Mouse (Mus musculus) CH12.LX (cell line): ENCODE data around the gene Ascc1. TPM values are rescaled to one million over a fixed set of nuclear protein-coding genes. Genes with fewer than 3 reads are reported as not detected.

ENCODE experiments used
- DNase-seq: peaks from one replicate; pipeline ENCODE4 v3.0.0-alpha.2; 2013; ENCODE audit errors: extremely low read depth
- H3K27ac ChIP-seq: 2 replicates; pipeline ENCODE4 v1.5.1; 2012; ENCODE audit warnings: low read depth, mild to moderate bottlenecking, control low read depth, moderate library complexity; ENCODE audit not compliant: insufficient read depth
- H3K27me3 ChIP-seq: replicated peaks from 2 replicates; pipeline ENCODE3; 2012; ENCODE audit warnings: inconsistent platforms
- H3K36me3 ChIP-seq, 2 experiments: replicated peaks in 1 of 2; 2 replicates each; pipeline versions ENCODE3 to v1.6.1; 2012; ENCODE audit warnings: inconsistent platforms in 1 of 2, low read length in 1 of 2, mild to moderate bottlenecking in 1 of 2, mixed read lengths in 1 of 2, moderate library complexity in 1 of 2; ENCODE audit not compliant: control insufficient read depth in 1 of 2, insufficient read depth in 1 of 2
- H3K4me1 ChIP-seq, 2 experiments: 2 replicates each; pipeline ENCODE4 v1.6.1; 2012; ENCODE audit warnings: inconsistent platforms in 1 of 2, moderate library complexity in 1 of 2; ENCODE audit not compliant: insufficient read depth in 2 of 2, control insufficient read depth in 1 of 2
- H3K4me2 ChIP-seq: 2 replicates; pipeline ENCODE4 v1.6.1; 2012; ENCODE audit warnings: low read depth, mild to moderate bottlenecking, control low read depth; ENCODE audit not compliant: poor library complexity, insufficient read depth, severe bottlenecking
- H3K4me3 ChIP-seq, 3 experiments: fragments of 150-350 bp in 1 of 3; sonication (generic) in 1 of 3; replicated peaks in 1 of 3; 2 replicates each; pipeline versions ENCODE3 to v1.5.1; 2011 to 2012; ENCODE audit warnings: low read depth in 2 of 3, low read length in 2 of 3, mild to moderate bottlenecking in 2 of 3, moderate library complexity in 2 of 3, control low read depth in 1 of 3, improper control_type of control experiment in 1 of 3, inconsistent platforms in 1 of 3, mixed read lengths in 1 of 3; ENCODE audit not compliant: poor library complexity in 1 of 3
- H3K79me2 ChIP-seq: replicated peaks from 2 replicates; pipeline ENCODE4 v1.6.1; 2012; ENCODE audit warnings: mild to moderate bottlenecking, moderate library complexity; ENCODE audit not compliant: control insufficient read depth, poor library complexity, insufficient read depth, severe bottlenecking; ENCODE audit errors: extremely low read depth
- H3K9ac ChIP-seq: 2 replicates; pipeline ENCODE4 v1.6.1; 2012; ENCODE audit warnings: low read depth, mild to moderate bottlenecking, control low read depth, moderate library complexity; ENCODE audit not compliant: insufficient read depth
- H3K9me3 ChIP-seq: replicated peaks from 2 replicates; pipeline ENCODE3; 2012; ENCODE audit warnings: low read length, inconsistent platforms, mixed read lengths
- CHD2 ChIP-seq: IDR thresholded peaks from 2 replicates; pipeline ENCODE4 v1.6.1; 2011; ENCODE audit warnings: low read length, improper control_type of control experiment
- CTCF ChIP-seq, 2 experiments: IDR thresholded peaks in 1 of 2; conservative IDR thresholded peaks in 1 of 2; 2 replicates each; pipeline ENCODE4 v1.5.1; 2011 to 2012; ENCODE audit warnings: low read depth in 2 of 2, low read length in 2 of 2, improper control_type of control experiment in 1 of 2, inconsistent platforms in 1 of 2, mild to moderate bottlenecking in 1 of 2, moderate library complexity in 1 of 2
- E2F4 ChIP-seq: IDR thresholded peaks from 2 replicates; pipeline ENCODE4 v1.6.1; 2011; ENCODE audit warnings: low read depth, low read length, improper control_type of control experiment; ENCODE audit not compliant: insufficient replicate concordance
- ELF1 ChIP-seq: IDR thresholded peaks from 2 replicates; pipeline ENCODE4 v1.6.1; 2014; ENCODE audit warnings: low read depth, mild to moderate bottlenecking, inconsistent platforms, low read length, improper control_type of control experiment
- EP300 ChIP-seq: IDR thresholded peaks from 2 replicates; pipeline ENCODE4 v1.6.1; 2011; ENCODE audit warnings: low read length, improper control_type of control experiment
- IRF4 ChIP-seq: IDR thresholded peaks from 2 replicates; pipeline ENCODE4 v1.6.1; 2014; ENCODE audit warnings: low read depth, mild to moderate bottlenecking, inconsistent platforms, low read length, improper control_type of control experiment
- JUN ChIP-seq: IDR thresholded peaks from 2 replicates; pipeline ENCODE4 v1.6.1; 2011; ENCODE audit warnings: low read depth, mild to moderate bottlenecking, low read length, improper control_type of control experiment, moderate library complexity; ENCODE audit not compliant: insufficient read depth
- JUND ChIP-seq: conservative IDR thresholded peaks from 2 replicates; pipeline ENCODE4 v1.6.1; 2011; ENCODE audit warnings: low read depth, low read length, improper control_type of control experiment
- MAFK ChIP-seq: IDR thresholded peaks from 2 replicates; pipeline ENCODE4 v1.6.1; 2011; ENCODE audit warnings: low read length, improper control_type of control experiment; ENCODE audit not compliant: insufficient replicate concordance
- MAX ChIP-seq: IDR thresholded peaks from 2 replicates; pipeline ENCODE4 v1.6.1; 2011; ENCODE audit warnings: low read length, improper control_type of control experiment
- MAZ ChIP-seq: IDR thresholded peaks from 2 replicates; pipeline ENCODE4 v1.6.1; 2012; ENCODE audit warnings: low read depth, mild to moderate bottlenecking, inconsistent platforms, low read length, improper control_type of control experiment, moderate library complexity
- MEF2A ChIP-seq: IDR thresholded peaks from 2 replicates; pipeline ENCODE4 v1.6.1; 2014; ENCODE audit warnings: low read depth, mild to moderate bottlenecking, inconsistent platforms, low read length, improper control_type of control experiment, borderline replicate concordance
- MXI1 ChIP-seq: IDR thresholded peaks from 2 replicates; pipeline ENCODE4 v1.6.1; 2011; ENCODE audit warnings: mild to moderate bottlenecking, low read depth, low read length, improper control_type of control experiment
- MYC ChIP-seq: IDR thresholded peaks from 2 replicates; pipeline ENCODE4 v1.6.1; 2011; ENCODE audit warnings: low read depth, mild to moderate bottlenecking, improper control_type of control experiment, low read length
- NELFE ChIP-seq: IDR thresholded peaks from 2 replicates; pipeline ENCODE4 v1.6.1; 2011; ENCODE audit warnings: low read depth, low read length, improper control_type of control experiment
- POLR2A ChIP-seq: IDR thresholded peaks from 2 replicates; pipeline ENCODE4 v1.6.1; 2011; ENCODE audit warnings: low read depth, mild to moderate bottlenecking, improper control_type of control experiment, low read length
- RAD21 ChIP-seq: IDR thresholded peaks from 2 replicates; pipeline ENCODE4 v1.6.1; 2011; ENCODE audit warnings: low read depth, mild to moderate bottlenecking, low read length, improper control_type of control experiment, moderate library complexity
- RCOR1 ChIP-seq: conservative IDR thresholded peaks from 2 replicates; pipeline ENCODE4 v1.6.1; 2012; ENCODE audit warnings: low read depth, mild to moderate bottlenecking, inconsistent platforms, low read length, improper control_type of control experiment
- SIN3A ChIP-seq: IDR thresholded peaks from 2 replicates; pipeline ENCODE4 v1.6.1; 2012; ENCODE audit warnings: low read length, improper control_type of control experiment, inconsistent platforms
- SMC3 ChIP-seq: IDR thresholded peaks from 2 replicates; pipeline ENCODE4 v1.6.1; 2011; ENCODE audit warnings: low read depth, low read length, improper control_type of control experiment
- TCF12 ChIP-seq: IDR thresholded peaks from 2 replicates; pipeline ENCODE4 v1.6.1; 2014; ENCODE audit warnings: low read depth, mild to moderate bottlenecking, inconsistent platforms, low read length, improper control_type of control experiment
- ZKSCAN1 ChIP-seq: IDR thresholded peaks from 2 replicates; pipeline ENCODE4 v1.6.1; 2012; ENCODE audit warnings: low read depth, inconsistent platforms, low read length, improper control_type of control experiment, borderline replicate concordance
- ZNF384 ChIP-seq: IDR thresholded peaks from 2 replicates; pipeline ENCODE4 v1.6.1; 2012; ENCODE audit warnings: low read depth, low read length, improper control_type of control experiment, inconsistent platforms
- dilution Hi-C: fragments of 300-500 bp; cut with MboI; formaldehyde crosslinking; loops from 2 replicates; pipeline ENCODE4 v1.14.3; 2020; ENCODE audit warnings: low sequenced_read_pairs; ENCODE audit not compliant: extremely low pct_unique_long_range_greater_than_20kb, extremely low pct_ligation_motif_present
- in situ Hi-C: fragments of 300-500 bp; cut with MboI; formaldehyde crosslinking; loops from 3 replicates; pipeline ENCODE4 v1.14.3; 2019; ENCODE audit warnings: low sequenced_read_pairs, low pct_ligation_motif_present, low pct_unique_long_range_greater_than_20kb, mixed read lengths
- polyA plus RNA-seq: library from polyadenylated mRNA; unstranded; fragments of >175 nt; gene quantifications from 2 replicates; pipeline ENCODE4 v1.2.1, GENCODE M21; 2012; ENCODE audit warnings: low read depth; ENCODE audit not compliant: insufficient read length
- total RNA-seq, 2 experiments: library from RNA; depleted of rRNA; stranded (reverse); fragments of 300-350 nt in 1 of 2; fragments of >200 nt in 1 of 2; gene quantifications; 2 replicates each; pipeline ENCODE4 v1.2.3; 2012 to 2014

Gene Ascc1
- total and polyA plus RNA-seq, 3 experiments, result 20.1 to 25.5 (median 25.4) TPM

DNA sequence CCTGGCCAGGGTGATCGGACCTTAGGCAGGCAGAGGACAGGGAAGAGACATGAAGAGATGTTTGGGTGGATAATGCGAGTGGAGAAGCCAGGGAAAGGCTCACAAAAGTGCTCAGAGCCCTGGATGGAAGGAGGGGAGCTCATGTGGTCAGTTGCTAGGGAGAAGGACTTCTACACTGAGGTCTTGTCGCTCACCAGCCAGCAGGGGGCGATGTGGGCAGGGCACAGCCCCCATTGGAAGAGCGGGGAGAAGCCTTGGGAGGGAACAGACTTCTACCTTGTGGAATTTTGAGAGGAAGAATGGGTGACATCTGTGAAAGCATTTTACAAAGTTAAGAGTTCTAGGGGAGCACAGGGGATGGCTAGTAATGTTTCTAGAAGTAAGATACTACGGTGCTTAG, 121.5 kb downstream of the Ascc1 start:
- 0 out of 4 replicates have a peak, but pooled peaks cover 0 to 5% of the 10 kb centered on the region in 2 experiments for H3K4me1 ChIP-seq
- no peak overlapping the region for H3K4me2 ChIP-seq
- no peaks in the 10 kb centered on the region for H3K79me2 ChIP-seq
- peaks cover 14% of the 10 kb centered on the region for H3K27me3 ChIP-seq
- H3K27ac ChIP-seq, result no peak overlapping the region
- dilution Hi-C loops (no loop called here), in situ Hi-C loops (no loop called here)
- no peaks in the 10 kb centered on the region for H3K9me3 ChIP-seq
- H3K4me3 ChIP-seq, result no peak overlapping the region
- DNase-seq, result peak; percentile 25
- TF ChIP-seq RAD21, result peak; percentile 33
- TF ChIP-seq MXI1, result no peak
- no peak for TF ChIP-seq MAFK
- peak; percentile 68 to 69 for TF ChIP-seq CTCF (conservative IDR thresholded peaks at IDR 0.05 in 1 of 2, IDR thresholded peaks at IDR 0.05 in 1 of 2; ENCODE audit: low read depth in 2 of 2, low read length in 2 of 2)
- TF ChIP-seq SMC3, result peak; percentile 48
- H3K9ac ChIP-seq, result no peak overlapping the region
- no peaks in the 10 kb centered on the region for H3K36me3 ChIP-seq

DNA sequence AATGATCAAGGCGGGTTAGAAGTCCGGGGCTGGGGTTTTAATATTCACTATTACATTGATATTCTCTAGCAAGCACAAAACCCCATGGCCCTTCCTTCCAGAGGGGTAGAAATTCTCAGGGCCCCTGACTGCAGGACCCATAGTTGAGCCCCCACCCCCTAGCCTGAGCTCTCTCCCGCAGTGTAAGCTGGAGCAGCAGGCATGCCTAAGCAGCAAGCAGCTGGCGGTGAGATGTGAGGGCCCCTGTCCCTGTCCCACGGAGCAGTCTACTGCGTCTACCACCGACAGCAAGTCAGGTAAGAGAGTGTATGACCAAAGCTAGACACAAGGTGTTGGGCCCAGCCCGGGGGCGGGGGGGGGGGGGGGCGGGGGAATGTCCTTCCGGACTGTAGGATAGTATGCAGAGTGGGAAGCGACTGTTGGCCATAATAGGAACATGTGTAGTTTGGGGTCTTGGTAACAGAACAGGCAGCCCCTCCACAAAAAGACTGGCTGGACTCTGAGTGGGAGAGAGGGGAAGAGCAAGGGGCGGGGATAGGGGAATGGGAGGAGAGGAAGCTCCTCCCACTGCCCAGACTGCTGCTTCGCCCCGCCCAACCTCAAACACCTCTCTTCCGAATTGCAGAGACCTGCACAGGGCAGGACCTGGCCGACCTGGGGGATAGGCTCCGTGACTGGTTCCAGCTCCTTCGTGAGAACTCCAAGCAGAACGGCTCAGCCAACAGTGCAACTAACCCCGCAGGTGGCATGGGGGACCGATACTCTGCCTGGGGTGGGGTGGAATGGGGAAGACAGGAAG, 123.1 kb downstream of the Ascc1 start:
- in situ Hi-C loops (no loop called here), dilution Hi-C loops (no loop called here)
- H3K27me3 ChIP-seq, result peaks cover 7% of the 10 kb centered on the region
- no peak overlapping the region for H3K4me3 ChIP-seq
- no peak for DNase-seq
- no peaks in the 10 kb centered on the region for H3K79me2 ChIP-seq
- no peaks in the 10 kb centered on the region for H3K9me3 ChIP-seq
- no peaks in the 10 kb centered on the region for H3K36me3 ChIP-seq
- peaks cover 5 to 12% of the 10 kb centered on the region in 2 experiments; a peak in 2 of 4 replicates for H3K4me1 ChIP-seq
- TF ChIP-seq SIN3A, result no peak
- TF ChIP-seq TCF12, result no peak
- TF ChIP-seq JUN, result no peak
- no peak for TF ChIP-seq NELFE
- no peak for TF ChIP-seq ELF1
- TF ChIP-seq MAFK, result no peak
- TF ChIP-seq RCOR1, result no peak
- no peak overlapping the region for H3K4me2 ChIP-seq
- no peak overlapping the region for H3K9ac ChIP-seq
- H3K27ac ChIP-seq, result no peak overlapping the region

DNA sequence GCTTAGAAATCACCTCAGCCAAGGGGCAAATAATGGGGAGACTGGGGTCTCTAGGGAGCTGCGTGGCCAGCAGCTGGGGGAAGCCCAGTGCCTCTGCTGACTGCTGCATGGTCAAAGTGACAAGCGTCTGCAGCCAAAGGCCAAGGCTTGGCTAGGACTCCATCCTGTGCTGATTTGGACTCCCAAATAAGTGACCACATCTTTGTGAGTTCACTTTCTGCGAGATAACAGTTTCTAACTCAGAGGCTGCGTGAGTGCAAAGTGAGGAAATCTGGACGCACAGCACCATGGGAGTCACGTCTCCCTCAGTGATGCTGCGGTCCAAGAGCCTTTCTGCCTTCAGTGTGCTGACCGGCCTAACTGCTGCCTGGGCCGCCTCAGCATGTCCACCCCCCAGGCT, 125.7 kb downstream of the Ascc1 start:
- H3K4me3 ChIP-seq, result no peak overlapping the region
- H3K36me3 ChIP-seq, result no peaks in the 10 kb centered on the region
- H3K9ac ChIP-seq, result no peak overlapping the region
- in situ Hi-C loops (no loop called here), dilution Hi-C loops (no loop called here)
- H3K4me1 ChIP-seq, result peaks cover 5 to 19% of the 10 kb centered on the region in 2 experiments; a peak in 2 of 4 replicates
- DNase-seq, result no peak
- no peaks in the 10 kb centered on the region for H3K9me3 ChIP-seq
- H3K79me2 ChIP-seq, result no peaks in the 10 kb centered on the region
- H3K27ac ChIP-seq, result no peak overlapping the region
- no peak overlapping the region for H3K4me2 ChIP-seq
- no peak for TF ChIP-seq NELFE
- no peak for TF ChIP-seq IRF4
- no peak for TF ChIP-seq JUN
- no peak for TF ChIP-seq JUND
- no peak for TF ChIP-seq MYC
- no peak for TF ChIP-seq MAX
- no peak for TF ChIP-seq RCOR1
- TF ChIP-seq ELF1, result no peak
- no peak for TF ChIP-seq ZNF384
- TF ChIP-seq CHD2, result no peak
- no peak for TF ChIP-seq MAZ
- TF ChIP-seq MXI1, result no peak
- TF ChIP-seq E2F4, result no peak
- no peak for TF ChIP-seq EP300
- no peak for TF ChIP-seq MAFK
- TF ChIP-seq POLR2A, result no peak
- no peak for TF ChIP-seq MEF2A
- TF ChIP-seq ZKSCAN1, result no peak
- H3K27me3 ChIP-seq, result no peaks in the 10 kb centered on the region
